Mouse (Mus musculus) ovary, postnatal 10 days (tissue): ENCODE measurements around the gene Mmab.

Experiments
- DNase-seq: peaks from one replicate; pipeline ENCODE4 v3.0.0; 2022; ENCODE audit warnings: low spot score

Gene Mmab

DNA sequence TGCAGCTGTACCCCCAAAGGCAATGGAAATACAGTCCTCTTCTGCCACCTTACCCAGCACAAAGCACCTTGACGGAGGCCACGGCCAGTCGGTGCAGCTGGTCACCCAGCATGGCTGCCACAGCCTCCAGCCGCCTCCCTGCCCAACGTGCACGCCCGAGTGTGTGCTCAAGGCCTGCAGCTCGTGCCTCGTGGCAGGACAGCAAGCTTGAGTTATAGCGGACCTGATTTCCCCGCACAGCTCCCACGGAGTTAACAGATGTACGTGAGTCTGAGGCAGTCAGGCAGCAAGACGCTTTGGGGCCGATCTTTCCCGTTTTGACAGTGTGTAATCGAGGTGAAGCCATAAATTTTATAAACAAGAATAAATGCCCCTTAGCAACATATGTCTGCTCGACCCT, 15.2 kb downstream of the Mmab start:
- no peak for DNase-seq

DNA sequence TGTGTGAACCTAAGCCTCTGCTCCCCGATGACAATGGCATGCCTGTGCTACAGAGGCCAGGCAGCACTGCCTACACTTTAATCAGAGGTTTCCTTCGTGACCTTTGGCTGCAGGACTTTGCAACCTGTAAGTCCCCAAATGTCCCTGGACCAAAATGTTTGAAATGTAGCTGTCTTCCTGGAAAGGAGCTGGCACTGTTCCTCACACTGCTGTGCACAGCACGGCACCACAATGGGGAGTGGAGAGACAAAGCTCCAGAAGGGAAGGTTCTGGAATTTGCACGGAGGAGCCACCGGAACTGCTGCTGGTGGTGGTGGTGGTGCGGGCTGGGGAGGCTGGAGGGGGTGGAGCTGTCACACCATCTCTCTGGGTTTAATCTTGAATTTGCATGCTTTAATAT, 17.1 kb downstream of the Mmab start:
- DNase-seq: no peak

DNA sequence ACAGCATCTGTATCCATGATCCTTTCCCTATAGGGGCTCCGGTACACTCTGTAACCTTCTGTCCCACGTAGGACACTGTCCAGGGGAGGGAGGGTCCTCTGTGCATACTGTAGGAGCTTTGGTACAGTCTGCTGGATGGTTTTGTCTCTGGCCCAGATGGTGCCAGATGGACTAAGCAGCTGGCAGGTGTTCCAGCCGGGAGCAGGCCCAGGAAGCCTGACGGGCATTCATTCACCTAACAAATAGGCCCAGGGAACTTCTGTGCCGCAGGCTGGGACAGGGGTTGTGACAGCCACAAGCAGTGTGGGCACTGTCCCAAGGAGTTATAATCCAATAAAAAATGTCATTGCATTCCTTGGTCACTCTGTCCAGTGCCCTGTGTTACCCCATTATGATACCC, 19.9 kb downstream of the Mmab start:
- DNase-seq: no peak

DNA sequence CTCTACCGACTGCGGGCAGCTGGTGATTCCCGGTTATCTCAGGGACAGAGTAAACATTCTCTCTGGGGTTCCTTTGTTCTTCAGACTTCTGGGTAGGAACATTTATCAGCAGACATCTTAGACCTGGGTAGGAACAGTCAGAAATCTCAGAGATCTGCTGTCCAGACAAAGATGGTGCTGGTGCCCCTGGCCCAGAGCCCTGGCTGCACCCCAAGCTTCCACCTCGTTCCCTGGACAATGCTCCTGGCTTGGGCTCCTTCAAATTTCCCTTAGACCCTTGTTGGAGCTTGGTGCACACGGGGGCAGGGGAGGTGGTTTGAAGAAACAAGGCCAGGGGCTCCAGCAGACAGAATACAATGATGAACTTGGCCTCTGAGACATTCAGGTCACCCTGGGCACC, 21.3 kb downstream of the Mmab start:
- no peak for DNase-seq

DNA sequence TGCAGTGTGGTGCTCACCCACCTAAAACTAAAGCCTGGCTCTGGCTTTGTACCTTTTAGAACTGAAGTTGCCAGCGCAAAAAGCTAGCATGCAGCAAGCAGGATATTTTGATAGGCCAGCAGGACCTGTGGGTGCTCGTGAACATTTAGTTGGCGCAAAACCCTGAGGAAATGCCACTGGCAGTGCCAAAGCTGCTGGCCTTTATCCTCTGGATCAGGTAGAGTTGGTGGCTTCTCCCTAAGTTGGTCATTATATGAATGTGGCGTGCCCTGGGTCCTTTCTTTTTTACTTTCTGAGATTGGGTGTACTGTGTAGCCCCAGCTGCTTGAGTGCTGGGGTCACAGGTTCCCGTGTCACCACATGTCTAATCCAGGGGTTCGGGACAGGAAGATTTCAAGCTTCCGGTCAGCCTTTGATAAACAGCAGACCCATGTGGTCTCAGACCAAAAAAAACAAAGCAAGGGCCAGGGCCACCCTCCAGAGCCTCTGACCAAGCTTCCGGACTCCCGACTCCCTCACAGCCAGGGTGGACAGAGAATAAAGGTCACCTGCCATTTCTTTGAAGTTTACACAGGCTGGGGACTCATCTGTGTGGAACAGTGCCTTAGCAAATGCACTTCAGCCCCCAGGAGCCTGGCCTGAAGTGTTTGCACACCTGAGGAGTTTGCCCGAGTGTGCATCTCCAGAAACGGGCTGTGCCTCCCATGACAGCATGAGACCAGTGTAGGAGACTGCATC, 22.1 kb downstream of the Mmab start:
- DNase-seq: no peak

DNA sequence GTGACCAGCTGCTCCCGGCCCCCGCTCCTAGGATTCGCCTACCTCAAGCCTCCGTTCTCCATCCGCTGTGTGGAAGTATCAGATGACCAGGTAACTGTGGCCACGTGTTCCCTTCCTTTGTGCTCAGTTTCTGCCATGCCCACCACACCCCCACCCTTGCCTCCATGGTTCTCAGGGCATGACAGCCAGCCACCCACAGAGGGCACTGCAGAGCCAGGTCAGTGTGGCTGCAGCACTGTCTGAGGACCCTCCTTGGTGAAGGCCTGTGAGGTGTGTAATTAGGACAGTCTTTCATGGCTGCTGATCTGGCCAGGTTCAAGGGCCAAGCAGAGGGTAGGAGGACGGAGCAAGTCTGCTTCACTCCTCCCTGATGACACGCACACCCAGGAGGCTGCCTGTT, 25.3 kb downstream of the Mmab start:
- DNase-seq: no peak

DNA sequence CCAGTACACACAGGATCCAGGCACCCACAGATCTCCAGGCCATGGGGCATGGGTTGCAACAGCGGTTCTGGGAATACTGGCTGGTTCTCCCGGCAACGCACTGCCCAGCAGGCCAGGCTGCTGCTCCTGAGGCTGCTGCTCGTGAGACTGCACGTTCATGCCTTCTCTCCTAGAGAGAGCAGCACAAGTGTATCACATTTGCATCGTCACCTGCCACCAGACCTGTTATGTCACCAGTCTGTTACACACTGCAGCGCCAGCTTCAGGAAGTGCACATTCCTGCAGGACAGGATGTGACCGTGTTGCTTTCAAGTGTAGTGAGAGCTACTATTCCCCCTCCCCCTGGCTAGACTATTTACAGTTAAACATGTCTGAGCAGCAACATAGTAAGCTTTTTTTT, 27.0 kb downstream of the Mmab start:
- no peak for DNase-seq

DNA sequence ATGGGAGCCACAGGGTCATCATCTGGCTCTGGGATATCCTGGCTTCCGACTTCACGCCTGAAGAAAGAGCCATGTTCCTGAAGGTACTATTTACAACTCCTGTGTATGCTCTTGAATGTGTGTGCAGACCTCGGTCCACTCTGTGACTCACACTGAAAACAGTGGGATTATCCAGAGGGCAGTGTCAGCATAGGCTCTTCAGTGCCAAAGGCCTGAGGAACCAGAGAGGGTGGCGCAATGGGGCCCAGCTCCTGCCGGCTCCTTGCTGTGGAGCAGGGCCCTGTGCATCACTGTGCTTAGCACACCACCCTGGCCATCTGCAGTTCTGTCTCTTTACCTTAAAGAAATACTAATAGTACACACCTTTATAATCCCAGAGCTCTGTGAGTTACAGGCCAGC, 28.3 kb downstream of the Mmab start:
- no peak for DNase-seq

DNA sequence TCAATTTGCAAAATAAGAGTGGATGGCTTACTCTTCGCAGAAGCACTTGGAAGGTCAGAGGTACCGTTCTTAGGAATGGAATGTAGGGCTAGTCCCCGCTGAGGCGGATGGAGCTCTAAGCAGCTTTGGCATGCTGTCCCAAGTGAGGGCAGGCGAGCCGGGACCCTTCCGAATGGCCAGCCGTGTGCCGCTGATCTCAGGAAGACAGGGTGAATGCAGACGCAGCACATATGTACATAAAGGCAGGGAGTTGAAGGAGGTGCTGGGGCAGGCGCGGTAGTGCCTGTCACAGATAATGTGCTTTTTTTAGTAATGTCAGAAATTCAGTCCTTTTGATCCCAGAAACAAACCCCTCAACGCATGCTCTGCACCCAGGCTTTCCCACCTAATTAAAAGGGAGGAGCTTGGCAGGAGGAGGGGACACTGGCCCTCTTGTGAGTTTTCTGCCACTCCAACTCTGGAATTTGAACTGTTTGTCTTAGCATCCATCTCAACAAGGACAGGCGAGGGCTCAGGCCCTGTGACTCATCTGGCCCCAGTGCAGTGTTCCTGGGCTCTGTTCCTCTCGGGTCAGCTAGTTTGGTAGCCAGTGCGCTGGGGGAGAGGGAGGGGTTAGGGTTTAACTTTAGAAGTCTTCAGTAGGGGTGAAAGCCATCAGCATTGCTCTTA, 30.7 kb downstream of the Mmab start:
- no peak for DNase-seq

DNA sequence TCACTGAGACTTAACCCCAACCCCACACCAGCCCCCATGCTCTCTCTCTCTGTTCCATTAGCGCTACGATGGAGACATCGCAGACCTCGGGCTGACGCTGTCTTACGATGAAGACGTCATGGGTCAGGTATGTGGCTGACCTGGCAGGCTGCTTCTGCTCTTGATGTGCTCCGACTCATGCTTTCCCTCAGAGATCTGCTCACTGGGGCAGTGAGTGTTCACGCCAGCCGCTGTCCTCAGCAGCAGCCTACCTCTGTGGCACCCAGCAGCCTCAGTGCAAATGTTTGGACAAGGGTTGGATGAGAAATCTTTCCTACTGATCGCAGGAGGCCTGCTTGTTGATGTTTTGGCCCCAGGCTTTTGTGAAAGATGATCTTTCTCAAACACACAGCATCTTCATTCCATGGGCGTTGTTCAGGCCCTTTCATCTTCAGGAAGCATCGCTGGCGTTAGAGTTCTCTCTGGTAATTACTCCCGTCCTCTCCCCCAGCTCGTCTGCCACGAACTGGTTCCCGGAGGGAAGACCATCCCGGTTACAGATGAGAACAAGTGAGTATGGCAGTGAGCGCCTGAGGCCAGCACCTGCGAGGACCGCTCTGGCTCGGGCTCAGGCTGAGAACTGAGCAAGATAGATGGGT, 31.4 kb downstream of the Mmab start:
- DNase-seq: no peak

DNA sequence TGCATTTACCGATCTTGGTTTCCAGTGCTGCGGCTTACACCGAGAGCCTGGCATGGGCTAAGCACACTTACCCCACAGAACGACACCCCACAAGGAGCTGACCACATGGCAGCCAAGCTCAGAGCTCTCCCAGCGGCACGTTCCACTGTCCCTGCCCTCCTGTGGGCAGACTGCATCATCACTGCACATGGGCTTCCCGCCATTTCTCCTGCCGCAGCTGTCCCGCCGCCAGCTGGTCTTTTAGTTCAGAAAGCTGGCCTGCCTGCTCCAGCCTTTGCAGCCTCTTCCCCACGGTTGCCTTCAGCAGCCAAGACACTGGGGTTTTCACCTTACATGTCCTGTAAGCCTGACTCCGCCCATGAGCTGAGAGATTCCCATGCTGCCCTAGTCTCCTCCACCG, 33.4 kb downstream of the Mmab start:
- no peak for DNase-seq

DNA sequence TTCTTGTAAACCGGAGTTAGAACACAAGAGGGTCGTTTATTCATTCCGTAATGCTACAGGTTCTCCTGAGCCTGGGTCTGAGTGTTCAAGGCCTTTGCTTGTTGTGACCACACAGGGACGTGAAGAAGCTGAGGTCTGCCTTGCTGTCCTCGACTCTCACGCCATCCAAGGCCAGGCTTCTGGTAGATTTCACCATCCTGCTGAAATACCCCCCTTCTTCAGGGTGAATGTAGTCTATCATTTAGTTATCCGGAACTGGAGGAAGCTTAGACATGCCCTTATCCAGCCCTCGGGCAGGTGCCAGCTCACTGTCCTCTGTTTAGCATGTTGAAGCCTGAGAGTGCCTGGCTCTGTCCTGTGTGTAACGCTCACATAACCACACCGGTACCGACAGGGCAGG, 35.0 kb downstream of the Mmab start:
- DNase-seq: no peak

DNA sequence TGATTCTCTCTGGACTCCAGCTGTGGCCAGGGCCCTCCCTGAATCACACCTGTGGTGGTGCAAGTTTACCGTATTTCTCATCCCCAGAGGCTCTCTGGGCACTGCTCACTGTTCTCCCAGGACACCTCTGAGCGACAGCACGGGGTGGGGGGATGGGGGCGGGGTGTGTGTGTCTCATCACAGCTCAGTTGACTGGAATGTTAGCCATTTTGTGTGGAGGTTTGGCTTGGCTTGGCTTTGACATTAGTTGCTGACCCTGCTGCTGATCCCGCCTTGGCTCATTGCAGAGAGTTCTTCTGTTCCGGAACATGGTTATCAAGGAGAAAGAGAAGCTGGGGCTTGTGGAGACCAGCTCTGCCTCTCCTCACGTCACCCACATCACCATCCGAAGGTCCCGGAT, 36.0 kb downstream of the Mmab start:
- DNase-seq: no peak

DNA sequence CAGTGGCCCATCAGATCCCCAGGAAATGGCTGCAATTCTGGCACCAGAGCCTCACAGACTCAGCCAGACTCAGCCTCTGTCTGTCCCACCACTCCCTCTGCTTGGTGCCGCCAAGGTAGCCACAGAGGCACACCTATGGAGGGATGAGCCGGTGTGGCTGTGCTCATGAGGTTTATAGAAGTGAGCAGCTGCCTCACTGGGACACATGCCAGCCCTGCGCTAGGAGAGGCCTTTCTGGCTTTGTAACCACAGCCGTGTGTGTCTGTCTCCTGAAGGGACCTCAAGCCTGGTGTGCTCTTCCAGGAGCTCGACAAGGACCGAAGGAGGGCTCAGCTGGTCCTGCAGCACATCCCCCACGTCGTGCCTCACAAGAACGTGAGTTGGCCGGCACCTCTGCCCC, 36.6 kb downstream of the Mmab start:
- DNase-seq: no peak

DNA sequence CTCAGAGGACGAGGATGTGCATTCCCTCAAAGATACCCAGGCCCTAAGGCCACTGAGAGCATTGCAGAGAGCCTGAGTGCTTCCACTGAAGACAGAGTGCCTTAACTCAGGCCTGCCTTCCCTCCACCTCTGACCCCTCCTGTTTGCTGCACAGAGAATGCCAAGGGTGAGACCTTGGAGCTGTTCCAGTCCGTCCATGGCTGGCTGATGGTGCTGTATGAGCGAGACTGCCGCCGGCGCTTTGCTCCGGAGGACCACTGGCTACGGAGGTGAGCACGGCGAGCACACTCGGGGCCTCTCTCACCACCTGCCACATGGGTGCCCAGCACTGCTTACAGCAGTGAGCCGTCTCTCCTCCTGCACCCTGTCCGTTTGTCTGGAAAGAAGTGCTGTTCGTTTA, 37.3 kb downstream of the Mmab start:
- DNase-seq: no peak

DNA sequence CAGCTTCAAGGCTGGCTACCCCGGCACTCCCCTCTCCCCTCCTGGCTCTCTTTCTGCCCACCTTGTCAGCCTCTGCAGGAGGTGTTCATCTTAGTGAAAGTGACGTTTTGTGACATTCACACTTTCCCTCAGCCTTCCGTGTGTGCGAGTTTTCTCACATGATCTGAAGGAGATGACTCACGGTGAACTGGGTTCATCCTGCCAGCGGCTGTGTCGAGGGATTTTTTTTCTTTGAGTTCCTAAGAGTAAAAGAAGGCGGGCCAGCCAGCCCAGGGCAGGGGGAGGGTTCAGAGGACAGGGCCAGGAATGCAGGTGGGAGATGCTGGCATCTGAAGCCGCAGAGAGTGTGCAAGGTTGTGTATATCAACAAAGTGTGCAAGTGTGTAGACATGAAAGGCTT, 50.7 kb downstream of the Mmab start:
- no peak for DNase-seq

DNA sequence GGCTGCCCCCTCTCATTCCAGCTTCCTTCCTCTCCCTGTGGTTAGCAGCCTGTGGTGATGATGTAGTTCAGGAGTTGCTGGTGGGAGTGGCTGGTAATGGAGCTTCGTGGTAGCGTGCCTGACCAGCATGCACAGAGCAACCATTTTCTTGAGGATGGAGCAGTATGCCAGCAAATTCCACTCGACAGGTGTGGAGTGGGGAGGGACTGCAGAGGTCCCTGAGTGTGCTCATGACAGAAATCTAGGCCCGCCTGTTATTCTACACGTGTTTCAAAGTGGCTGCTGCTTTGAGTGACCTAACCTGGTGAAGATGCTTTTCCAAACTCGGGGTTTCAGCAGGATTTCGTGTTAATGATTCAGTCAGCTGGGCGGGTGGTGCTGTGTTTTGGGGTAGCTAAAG, 59.4 kb downstream of the Mmab start:
- no peak for DNase-seq

DNA sequence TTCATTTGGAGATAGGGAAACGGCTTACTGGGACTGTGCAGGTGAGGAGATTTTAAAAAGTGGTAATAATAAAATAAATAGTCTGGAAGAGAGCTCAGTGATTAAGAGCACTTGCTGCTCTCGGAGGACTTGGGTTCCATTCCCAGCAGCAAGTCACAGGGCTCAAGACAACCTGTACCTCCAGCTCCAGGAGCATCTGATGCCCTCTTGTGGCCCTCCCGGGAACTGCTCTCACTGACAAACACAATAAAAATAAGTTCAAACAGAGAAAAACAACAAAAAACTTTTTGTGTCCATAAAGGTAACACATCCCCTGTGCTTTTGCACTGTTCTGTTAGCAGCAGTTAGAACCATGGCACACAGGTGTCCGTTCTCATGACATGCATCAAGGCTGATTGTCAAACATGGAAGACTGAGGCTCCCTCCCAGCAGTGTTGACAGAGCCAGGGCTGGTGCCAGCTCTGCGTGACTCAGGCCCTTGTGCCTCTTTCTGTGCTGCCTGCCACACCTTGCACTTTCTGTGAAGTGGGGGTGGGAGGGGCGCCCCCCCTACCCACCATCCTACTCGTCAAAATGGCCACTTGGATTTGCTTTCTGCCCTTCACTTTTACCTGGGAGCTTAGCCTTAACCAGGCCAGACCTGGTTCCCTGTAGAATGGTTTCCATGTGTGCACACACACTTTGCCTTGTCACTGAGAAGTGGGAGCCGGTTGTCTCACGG, 60.5 kb downstream of the Mmab start:
- no peak for DNase-seq
